Mouse (Mus musculus) neutrophil, adult 5-6 weeks (primary cell): ENCODE data around the gene Pcif1. TPM values are rescaled to one million over a fixed set of nuclear protein-coding genes. Genes with fewer than 3 reads are reported as not detected.
"Not testable (repeated sequence)": the region's sequence is repeated elsewhere in the genome, so short reads cannot be mapped to it uniquely, and the experiment has no call there.

Experiments used
- ATAC-seq: fragments of 151-379, 151-347 bp; 2 replicates; pipeline ENCODE4 v1.8.0; 2017; ENCODE audit warnings: mild to moderate bottlenecking, moderate TSS enrichment; ENCODE audit not compliant: insufficient number of reproducible peaks, poor library complexity, low FRiP score, severe bottlenecking; ENCODE audit errors: extremely low read depth
- total RNA-seq: library from RNA; stranded (forward); fragments of 200-1000 nt; gene quantifications from 2 replicates; pipeline ENCODE4 v1.2.3, GENCODE M21; 2017

Gene Pcif1
- total RNA-seq, 1 experiment from 2014 or later = 66.9 TPM

GRCm38 (mm10) chr2:164863411-164863810, 15.7 kb upstream of the Pcif1 start:
- ATAC-seq = not testable (repeated sequence)

- no peak for ATAC-seq
Observed at GRCm38 (mm10) chr2:164864593-164864992, 14.5 kb upstream of the Pcif1 start.

- ATAC-seq = peak; percentile 54
Observed at GRCm38 (mm10) chr2:164866741-164867551, 12.2 kb upstream of the Pcif1 start.

GRCm38 (mm10) chr2:164867566-164867965, 11.5 kb upstream of the Pcif1 start:
- no peak for ATAC-seq

GRCm38 (mm10) chr2:164868491-164868890, 10.6 kb upstream of the Pcif1 start:
- peak; percentile 88 for ATAC-seq

GRCm38 (mm10) chr2:164871602-164872303, 7.4 kb upstream of the Pcif1 start:
- no peak for ATAC-seq

- ATAC-seq = no peak
Observed at GRCm38 (mm10) chr2:164873621-164874020, 5.5 kb upstream of the Pcif1 start.

GRCm38 (mm10) chr2:164874239-164874769, 4.8 kb upstream of the Pcif1 start:
- no peak for ATAC-seq

- ATAC-seq = not testable (repeated sequence)
Observed at GRCm38 (mm10) chr2:164875648-164876047, 3.5 kb upstream of the Pcif1 start.

- ATAC-seq = not testable (repeated sequence)
Observed at GRCm38 (mm10) chr2:164877376-164878215, 1.5 kb upstream of the Pcif1 start.

GRCm38 (mm10) chr2:164878509-164879227, 436 bp upstream of the Pcif1 start:
- ATAC-seq = peak; percentile 47

GRCm38 (mm10) chr2:164879568-164880277, 619 bp downstream of the Pcif1 start:
- peak; percentile 76 for ATAC-seq

- no peak for ATAC-seq
Observed at GRCm38 (mm10) chr2:164882619-164883018, 3.5 kb downstream of the Pcif1 start.

GRCm38 (mm10) chr2:164885788-164886187, 6.7 kb downstream of the Pcif1 start:
- no peak for ATAC-seq

- ATAC-seq = no peak
Observed at GRCm38 (mm10) chr2:164886617-164887016, 7.5 kb downstream of the Pcif1 start.

GRCm38 (mm10) chr2:164888996-164889395, 9.9 kb downstream of the Pcif1 start:
- ATAC-seq = no peak

GRCm38 (mm10) chr2:164889960-164890359, 10.9 kb downstream of the Pcif1 start:
- ATAC-seq = no peak
